Mouse (Mus musculus): ENCODE measurements around the gene Samm50. TPM values are rescaled to one million over a fixed set of nuclear protein-coding genes. Genes with fewer than 3 reads are reported as not detected.

The Samm50 gene
- polyA plus RNA-seq, 1 experiment, result 50.9 TPM

DNA sequence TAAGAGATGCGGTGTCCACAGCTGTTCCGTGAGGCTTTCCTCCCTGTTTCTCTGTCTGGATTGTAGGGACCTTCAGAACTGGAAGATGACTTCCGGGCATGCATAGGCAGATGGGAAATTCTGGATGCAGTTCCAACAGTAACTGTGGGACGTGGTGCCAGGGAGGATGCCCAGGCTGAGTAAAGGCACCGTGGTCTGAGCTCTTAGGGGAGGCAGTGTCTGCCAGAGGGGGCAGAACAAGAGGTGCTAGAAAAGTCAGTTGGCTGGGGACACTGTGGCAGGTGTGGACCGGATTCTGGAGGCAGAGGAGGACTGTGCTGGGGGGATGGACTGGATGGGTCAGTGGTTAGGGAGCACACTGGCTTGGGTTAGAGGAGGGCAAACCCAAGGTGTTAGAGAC is 70.6 kb downstream of the Samm50 start:
- no peak overlapping the region for H3K4me3 ChIP-seq (ENCODE audit: insufficient read depth, low read length)
- TF ChIP-seq CTCF (IDR thresholded peaks at IDR 0.05; ENCODE audit: low read depth, low read length) (no peak), POLR2A (IDR thresholded peaks at IDR 0.05; ENCODE audit: borderline replicate concordance, low read depth, low read length) (no peak)
- peaks cover 7% of the 10 kb centered on the region for H3K4me1 ChIP-seq (ENCODE audit: control insufficient read depth, insufficient read depth, low read length)
- H3K27ac ChIP-seq (ENCODE audit: insufficient read depth, low read depth, low read length), result no peak overlapping the region

DNA sequence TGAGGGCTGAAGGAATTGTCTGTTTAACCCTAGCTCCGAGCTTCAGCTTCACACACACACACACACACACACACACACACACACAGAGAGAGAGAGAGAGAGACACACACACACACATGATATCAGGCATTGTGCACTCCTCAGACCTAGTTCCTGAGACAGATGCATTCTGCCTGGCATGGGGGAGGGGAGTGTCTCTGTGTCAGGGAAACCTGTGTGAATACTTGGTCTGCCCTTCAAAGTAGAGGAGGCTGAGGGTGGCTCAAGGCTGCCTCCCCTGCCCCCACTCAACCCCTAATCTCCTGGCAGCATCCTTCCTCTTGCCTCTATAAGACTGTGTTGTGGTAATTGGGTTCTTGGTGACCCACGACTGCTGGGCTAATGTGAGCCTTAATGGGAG is 71.5 kb downstream of the Samm50 start:
- no peak overlapping the region for H3K4me3 ChIP-seq (ENCODE audit: insufficient read depth, low read length)
- H3K4me1 ChIP-seq (ENCODE audit: control insufficient read depth, insufficient read depth, low read length), result no peaks in the 10 kb centered on the region
- no peak overlapping the region for H3K27ac ChIP-seq (ENCODE audit: insufficient read depth, low read depth, low read length)
- no peak for TF ChIP-seq CTCF (IDR thresholded peaks at IDR 0.05; ENCODE audit: low read depth, low read length)
- no peak for TF ChIP-seq POLR2A (IDR thresholded peaks at IDR 0.05; ENCODE audit: borderline replicate concordance, low read depth, low read length)

DNA sequence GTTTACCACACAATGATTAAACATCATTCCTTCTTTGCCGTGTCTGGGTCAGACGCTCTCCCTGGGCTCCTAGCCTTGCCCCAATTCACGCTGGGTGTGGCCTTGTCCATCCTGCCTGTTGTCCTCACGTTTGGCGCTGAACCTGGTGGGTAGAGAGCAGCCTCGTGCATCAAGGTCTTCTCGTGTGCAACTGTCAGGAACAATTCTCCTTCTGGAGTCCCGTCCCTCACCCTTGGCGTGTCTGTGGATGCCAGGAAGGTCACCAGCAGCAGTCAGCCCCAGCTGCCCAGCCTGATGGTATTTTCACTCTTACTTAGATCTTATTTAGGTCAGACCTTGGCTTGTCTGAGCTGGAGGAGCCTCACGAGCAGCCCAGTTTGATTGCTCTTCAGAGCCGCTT is 73.1 kb downstream of the Samm50 start:
- TF ChIP-seq CTCF (IDR thresholded peaks at IDR 0.05; ENCODE audit: low read depth, low read length) (no peak), POLR2A (IDR thresholded peaks at IDR 0.05; ENCODE audit: borderline replicate concordance, low read depth, low read length) (no peak)
- no peak overlapping the region for H3K27ac ChIP-seq (ENCODE audit: insufficient read depth, low read depth, low read length)
- H3K4me1 ChIP-seq (ENCODE audit: control insufficient read depth, insufficient read depth, low read length), result no peaks in the 10 kb centered on the region
- H3K4me3 ChIP-seq (ENCODE audit: insufficient read depth, low read length), result no peak overlapping the region

DNA sequence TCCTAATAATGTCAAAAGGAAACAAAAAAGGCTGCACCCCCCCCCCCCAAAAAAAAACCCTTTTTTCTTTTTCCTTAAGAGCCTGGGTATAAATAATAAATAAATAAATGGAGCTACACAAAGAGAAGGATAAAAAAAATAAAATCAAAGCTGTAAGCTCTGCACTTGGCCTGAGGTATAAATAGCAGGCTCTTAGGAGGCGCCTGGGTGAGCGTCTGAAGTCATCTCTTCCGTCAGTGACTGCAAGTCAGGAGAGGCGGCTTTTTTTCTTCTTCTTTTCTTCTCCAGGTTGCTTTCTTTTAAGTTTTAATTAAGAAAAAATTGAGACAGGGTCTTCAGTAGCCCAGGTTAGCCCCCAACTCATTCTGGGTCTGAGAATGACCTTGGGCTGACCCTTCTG is 74.2 kb downstream of the Samm50 start:
- Histone ChIP-seq H3K27ac (ENCODE audit: insufficient read depth, low read depth, low read length) (no peak overlapping the region), H3K4me1 (ENCODE audit: control insufficient read depth, insufficient read depth, low read length) (no peaks in the 10 kb centered on the region)
- no peak for TF ChIP-seq CTCF (IDR thresholded peaks at IDR 0.05; ENCODE audit: low read depth, low read length)
- no peak for TF ChIP-seq POLR2A (IDR thresholded peaks at IDR 0.05; ENCODE audit: borderline replicate concordance, low read depth, low read length)

More for the DNA sequence above, 74.2 kb downstream of the Samm50 start:
- no peak overlapping the region for H3K4me3 ChIP-seq (ENCODE audit: insufficient read depth, low read length)

Other genes with a start within 250 kb of the Samm50 start
- not detected in 2 replicates for gene Efcab6, start 126.9 kb upstream of the Samm50 start, polyA plus RNA-seq (2012; ENCODE audit: insufficient read depth, insufficient read length, missing spikeins)
- not detected in 2 replicates for gene Sult4a1, start 86.5 kb upstream of the Samm50 start, polyA plus RNA-seq (2012; ENCODE audit: insufficient read depth, insufficient read length, missing spikeins)
- gene Pnpla5, start 69.1 kb upstream of the Samm50 start, polyA plus RNA-seq (2012; ENCODE audit: insufficient read depth, insufficient read length, missing spikeins), result not detected in 2 replicates
- not detected in 2 replicates for gene Pnpla3, start 24.4 kb upstream of the Samm50 start, polyA plus RNA-seq (2012; ENCODE audit: insufficient read depth, insufficient read length, missing spikeins)
- 34.4 and 35.7 TPM in 2 replicates for gene Parvb, start 39.8 kb downstream of the Samm50 start, polyA plus RNA-seq (2012; ENCODE audit: insufficient read depth, insufficient read length, missing spikeins)
- gene Parvg, start 131.8 kb downstream of the Samm50 start, polyA plus RNA-seq (2012; ENCODE audit: insufficient read depth, insufficient read length, missing spikeins), result 2.0 and 3.3 TPM in 2 replicates